Mouse (Mus musculus) T-helper 1 cell (primary cell): Measurements from ENCODE around the gene Mtg2.

Source experiments
- in situ Hi-C: fragments of 300-600 bp; cut with MboI, MseI; formaldehyde crosslinking; loops from one replicate; pipeline ENCODE4 v1.15.1; 2025; ENCODE audit warnings: high pct_unique_total_duplicates

Gene Mtg2

GRCm38 (mm10) chr2:180104659-180105377 lies 34.4 kb downstream of the Mtg2 start:
- in situ Hi-C loops: no loop called here

GRCm38 (mm10) chr2:180105441-180106190 lies 35.2 kb downstream of the Mtg2 start:
- in situ Hi-C loops: no loop called here

- in situ Hi-C loops: no loop called here
These were observed 36.7 kb downstream of the Mtg2 start for GRCm38 (mm10) chr2:180107081-180107480.

GRCm38 (mm10) chr2:180108285-180108684 lies 37.9 kb downstream of the Mtg2 start:
- in situ Hi-C loops: no loop called here

- in situ Hi-C loops: no loop called here
These were observed 43.8 kb downstream of the Mtg2 start for GRCm38 (mm10) chr2:180113909-180114890.

GRCm38 (mm10) chr2:180115279-180115678 lies 44.9 kb downstream of the Mtg2 start:
- in situ Hi-C loops: no loop called here

GRCm38 (mm10) chr2:180116081-180116493 lies 45.7 kb downstream of the Mtg2 start:
- in situ Hi-C loops: no loop called here

- in situ Hi-C loops: no loop called here
These were observed 46.5 kb downstream of the Mtg2 start for GRCm38 (mm10) chr2:180116741-180117484.

- in situ Hi-C loops: no loop called here
These were observed 47.3 kb downstream of the Mtg2 start for GRCm38 (mm10) chr2:180117485-180118194.

- in situ Hi-C loops: no loop called here
These were observed 48.5 kb downstream of the Mtg2 start, which contains the start of gene Osbpl2 for GRCm38 (mm10) chr2:180118661-180119438. TSS of gene Osbpl2 (plus strand) at chr2:180119306.

- in situ Hi-C loops: no loop called here
These were observed 49.3 kb downstream of the Mtg2 start for GRCm38 (mm10) chr2:180119439-180120291.

GRCm38 (mm10) chr2:180120292-180120761 lies 49.9 kb downstream of the Mtg2 start:
- in situ Hi-C loops: no loop called here

GRCm38 (mm10) chr2:180124192-180124591 lies 53.8 kb downstream of the Mtg2 start:
- in situ Hi-C loops: no loop called here

GRCm38 (mm10) chr2:180126195-180126594 lies 55.8 kb downstream of the Mtg2 start:
- in situ Hi-C loops: loop anchor here (25.0 kb wide), 1 partner anchor 1714 kb away; the partner anchor contains the start of genes Fam217b, Ppp1r3d and Sycp2

- in situ Hi-C loops: loop anchor here (25.0 kb wide), 1 partner anchor 1715 kb away; the partner anchor contains the start of genes Fam217b, Ppp1r3d and Sycp2
These were observed 57.3 kb downstream of the Mtg2 start for GRCm38 (mm10) chr2:180127675-180128074.

- in situ Hi-C loops: loop anchor here (25.0 kb wide), 1 partner anchor 1721 kb away; the partner anchor contains the start of genes Fam217b, Ppp1r3d and Sycp2
These were observed 62.8 kb downstream of the Mtg2 start for GRCm38 (mm10) chr2:180133231-180133630.

GRCm38 (mm10) chr2:180133911-180134310 lies 63.5 kb downstream of the Mtg2 start:
- in situ Hi-C loops: loop anchor here (25.0 kb wide), 1 partner anchor 1722 kb away; the partner anchor contains the start of genes Fam217b, Ppp1r3d and Sycp2

GRCm38 (mm10) chr2:180135414-180135813 lies 65.0 kb downstream of the Mtg2 start:
- in situ Hi-C loops: loop anchor here (25.0 kb wide), 1 partner anchor 1723 kb away; the partner anchor contains the start of genes Fam217b, Ppp1r3d and Sycp2
